Comparison of ENCODE assay signal across 24 mouse cellular contexts in genomic region chr2:172796104-172796503, GRCm38 (mm10).
DNase-seq lines count a peak whose midpoint lies in the region; ATAC-seq and TF ChIP-seq lines count a peak whose summit lies in the region.
"Had no signal": no experiment of that assay in that cellular context is flagged by ENCODE, and none has a peak within 500 bp of the region (broad histone marks: within the 10 kb centered on the region; RNA-seq: fewer than 3 reads in every experiment).

No protein-coding gene starts in this region.

- peak; percentile 42 to 65 for DNase-seq in lung, adult 18-20 months
- DNase-seq in lung, postnatal 10 days = peak; percentile 57
- peak; percentile 67 for DNase-seq in lung, postnatal 25 days (ENCODE audit: low spot score)
- DNase-seq in left cerebral cortex, adult 2 months (ENCODE audit: extremely low spot score in 1 of 2, low spot score in 2 of 2) = no peak
- no peak for DNase-seq in ovary, postnatal 14 days (ENCODE audit: low spot score)
- DNase-seq: adrenal gland, adult 8-10 months; adrenal gland, postnatal 14 days; adrenal gland, postnatal 36 days; B cell, adult 2 months; cerebellum, adult 11-12 months; cerebellum, adult 2 months; cerebellum, adult 9-10 months; cerebellum, postnatal 10 days; cerebellum, postnatal 25 days had no signal

- no peak overlapping the region for H3K27ac ChIP-seq in lung, embryonic 16.5 days (ENCODE audit: low read length)
- H3K27ac ChIP-seq in kidney, embryonic 15.5 days = no peak overlapping the region
- no peak overlapping the region for H3K27ac ChIP-seq in left cerebral cortex, adult 2 months
- H3K27ac ChIP-seq in intestine, embryonic 16.5 days (ENCODE audit: low read length) = no peak overlapping the region
- H3K27ac ChIP-seq: embryonic facial prominence, embryonic 10.5 days; embryonic facial prominence, embryonic 12.5 days; forebrain, embryonic 13.5 days had no signal

- no peaks in the 10 kb centered on the region for H3K9me3 ChIP-seq in lung, embryonic 16.5 days (ENCODE audit: control insufficient read depth, low read length)
- H3K9me3 ChIP-seq in kidney, embryonic 15.5 days (replicated peaks) = no peaks in the 10 kb centered on the region
- no peaks in the 10 kb centered on the region for H3K9me3 ChIP-seq in intestine, embryonic 16.5 days (ENCODE audit: control insufficient read depth, low read length)
- H3K9me3 ChIP-seq: embryonic facial prominence, embryonic 12.5 days; forebrain, embryonic 13.5 days had no signal

- H3K27me3 ChIP-seq in lung, embryonic 16.5 days (ENCODE audit: control insufficient read depth, insufficient read depth, low read depth, low read length) = no peaks in the 10 kb centered on the region
- peaks cover 10% of the 10 kb centered on the region; the same call in 1 of the 2 replicates for H3K27me3 ChIP-seq in kidney, embryonic 15.5 days
- no peaks in the 10 kb centered on the region; the same call in 1 of the 2 replicates for H3K27me3 ChIP-seq in intestine, embryonic 16.5 days (replicated peaks; ENCODE audit: control insufficient read depth, insufficient read depth, low read length)
- H3K27me3 ChIP-seq: embryonic facial prominence, embryonic 12.5 days had no signal

- H3K4me2 ChIP-seq in lung, embryonic 16.5 days (ENCODE audit: low read depth, low read length) = no peak overlapping the region
- no peak overlapping the region for H3K4me2 ChIP-seq in kidney, embryonic 15.5 days
- H3K4me2 ChIP-seq in intestine, embryonic 16.5 days (ENCODE audit: low read depth, low read length) = no peak overlapping the region
- H3K4me2 ChIP-seq: embryonic facial prominence, embryonic 12.5 days; forebrain, embryonic 13.5 days had no signal

- H3K4me3 ChIP-seq in lung, embryonic 16.5 days (ENCODE audit: low read length) = no peak overlapping the region
- H3K4me3 ChIP-seq in kidney, embryonic 15.5 days (replicated peaks) = no peak overlapping the region
- H3K4me3 ChIP-seq in left cerebral cortex, adult 2 months = no peak overlapping the region
- H3K4me3 ChIP-seq in intestine, embryonic 16.5 days (ENCODE audit: low read length) = no peak overlapping the region
- H3K4me3 ChIP-seq: embryonic facial prominence, embryonic 10.5 days; embryonic facial prominence, embryonic 12.5 days; forebrain, embryonic 13.5 days had no signal

- intact Hi-C loops in left cerebral cortex, adult 2 months (cut with DNase I) = no loop called here

- no peaks in the 10 kb centered on the region for H3K4me1 ChIP-seq in lung, embryonic 16.5 days (replicated peaks; ENCODE audit: control insufficient read depth, insufficient read depth, low read length)
- peaks cover 4% of the 10 kb centered on the region; the same call in 1 of the 2 replicates for H3K4me1 ChIP-seq in kidney, embryonic 15.5 days
- H3K4me1 ChIP-seq in intestine, embryonic 16.5 days (ENCODE audit: control insufficient read depth, insufficient read depth, low read length) = no peaks in the 10 kb centered on the region

- WGBS in lung, embryonic 16.5 days = 59% methylated on average over 6 of the region's 6 CpGs
- WGBS in kidney, embryonic 15.5 days = 55% methylated on average over 6 of the region's 6 CpGs
- 63% methylated on average over 6 of the region's 6 CpGs for WGBS in intestine, embryonic 16.5 days

- no peak overlapping the region for H3K9ac ChIP-seq in lung, embryonic 16.5 days (ENCODE audit: low read length)
- no peak overlapping the region for H3K9ac ChIP-seq in kidney, embryonic 15.5 days
- no peak overlapping the region for H3K9ac ChIP-seq in intestine, embryonic 16.5 days (ENCODE audit: low read depth, low read length)
- H3K9ac ChIP-seq: embryonic facial prominence, embryonic 12.5 days; forebrain, embryonic 13.5 days had no signal

- no peak for TF ChIP-seq CTCF in left cerebral cortex, adult 2 months (IDR thresholded peaks at IDR 0.05)

- no peaks in the 10 kb centered on the region for H3K36me3 ChIP-seq in lung, embryonic 16.5 days (ENCODE audit: control insufficient read depth, insufficient read depth, low read length)
- no peaks in the 10 kb centered on the region for H3K36me3 ChIP-seq in kidney, embryonic 15.5 days
- no peaks in the 10 kb centered on the region for H3K36me3 ChIP-seq in intestine, embryonic 16.5 days (ENCODE audit: control insufficient read depth, insufficient read depth, low read length)
- H3K36me3 ChIP-seq: embryonic facial prominence, embryonic 10.5 days; embryonic facial prominence, embryonic 12.5 days; G1E had no signal

- peak; percentile 66 for ATAC-seq in lung, embryonic 16.5 days (ENCODE audit: low read depth)
- no peak for ATAC-seq in kidney, embryonic 15.5 days (replicated peaks; ENCODE audit: low FRiP score)
- ATAC-seq in intestine, embryonic 16.5 days = no peak
- ATAC-seq: activated CD4-positive, CD25-positive, alpha-beta regulatory T cell, adult 4 months; CD4-positive, CD25-positive, alpha-beta regulatory T cell, adult 4 months; forebrain, embryonic 13.5 days; Patski had no signal

Comparison
In these comparisons a context has a peak if more than half of its experiments do, and no peak if none do; other contexts are left out.
1. DNase-seq: peak in lung, adult 18-20 months (2 of 2), lung, postnatal 10 days (single experiment) and lung, postnatal 25 days (single experiment); none in left cerebral cortex, adult 2 months (0 of 2) and ovary, postnatal 14 days (single experiment).